Mouse (Mus musculus) thymus, adult 2 months (tissue): ENCODE data around the gene Theg. TPM values are rescaled to one million over a fixed set of nuclear protein-coding genes. Genes with fewer than 3 reads are reported as not detected.

ENCODE experiments used
- DNase-seq: peaks from one replicate; pipeline ENCODE4 v3.0.0; 2021
- H3K27ac ChIP-seq: fragments of 200-500 bp; 2 replicates; pipeline ENCODE4 v1.5.1; 2012; ENCODE audit warnings: low read length, control low read depth; ENCODE audit not compliant: control insufficient read depth, insufficient read depth
- H3K27me3 ChIP-seq: fragments of 200-500 bp; 2 replicates; pipeline ENCODE4 v1.6.1; 2012; ENCODE audit warnings: mild to moderate bottlenecking, low read length, moderate library complexity, mixed read lengths; ENCODE audit not compliant: control insufficient read depth, insufficient read depth
- H3K36me3 ChIP-seq: fragments of 200-500 bp; 2 replicates; pipeline ENCODE4 v1.6.1; 2012; ENCODE audit warnings: mild to moderate bottlenecking, low read length, moderate library complexity; ENCODE audit not compliant: control insufficient read depth, insufficient read depth
- H3K4me1 ChIP-seq: fragments of 200-500 bp; replicated peaks from 2 replicates; pipeline ENCODE4 v1.6.1; 2012; ENCODE audit warnings: low read length; ENCODE audit not compliant: control insufficient read depth, insufficient read depth
- H3K4me3 ChIP-seq: fragments of 200-500 bp; 2 replicates; pipeline ENCODE4 v1.5.1; 2012; ENCODE audit warnings: mild to moderate bottlenecking, low read length, control low read depth, moderate library complexity; ENCODE audit not compliant: control insufficient read depth, insufficient read depth
- CTCF ChIP-seq: fragments of 200-500 bp; IDR thresholded peaks from 2 replicates; pipeline ENCODE4 v1.5.1; 2012; ENCODE audit warnings: mild to moderate bottlenecking, control low read depth, low read length, moderate library complexity, borderline replicate concordance; ENCODE audit not compliant: control insufficient read depth, poor library complexity, insufficient read depth; ENCODE audit errors: extremely low read depth
- POLR2A ChIP-seq: fragments of 200-500 bp; IDR thresholded peaks from 2 replicates; pipeline ENCODE4 v1.6.1; 2012; ENCODE audit warnings: mild to moderate bottlenecking, low read length, control low read depth, moderate library complexity; ENCODE audit not compliant: control insufficient read depth, poor library complexity, insufficient read depth; ENCODE audit errors: extremely low read depth
- WGBS: fragments of 180-500 bp; shearing (Covaris S2); methylation state at CpG from one replicate; pipeline ENCODE4 v1.1.7; 2018; 5-methylcytosine and 5-hydroxymethylcytosine counted together
- polyA plus RNA-seq: library from polyadenylated mRNA; depleted of rRNA; stranded (reverse); fragments of >200 nt; gene quantifications from 2 replicates; pipeline ENCODE4 v1.2.3, GENCODE M21; 2012; rRNA removed

Theg gene
- polyA plus RNA-seq, 1 experiment: not detected

DNA sequence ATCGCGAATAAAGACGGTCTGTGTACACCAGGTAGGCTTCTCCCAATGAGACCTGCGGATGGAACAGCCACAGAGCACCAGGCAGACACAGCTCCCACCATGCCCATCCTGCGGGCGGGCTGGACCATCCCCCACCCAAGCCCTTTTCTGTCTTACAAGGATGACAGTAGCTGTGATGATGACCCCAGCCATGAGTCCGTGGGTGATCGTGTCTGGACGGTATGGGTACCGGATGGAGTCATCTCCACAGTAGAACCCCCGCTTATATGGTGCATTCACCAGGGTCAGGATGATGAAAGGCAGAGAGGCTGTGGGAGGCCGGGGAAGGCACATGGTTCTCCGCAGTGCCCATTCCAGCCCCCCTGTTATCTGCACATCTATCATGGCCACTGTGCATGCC, 56.4 kb downstream of the Theg start:
- Histone ChIP-seq H3K27ac (no peak overlapping the region), H3K4me3 (no peak overlapping the region), H3K27me3 (no peaks in the 10 kb centered on the region), H3K36me3 (no peaks in the 10 kb centered on the region), H3K4me1 (peaks cover 17% of the 10 kb centered on the region)
- no peak for TF ChIP-seq POLR2A
- no peak for TF ChIP-seq CTCF
- DNase-seq: no peak
- WGBS: 97% methylated on average over 13 of the region's 13 CpGs

DNA sequence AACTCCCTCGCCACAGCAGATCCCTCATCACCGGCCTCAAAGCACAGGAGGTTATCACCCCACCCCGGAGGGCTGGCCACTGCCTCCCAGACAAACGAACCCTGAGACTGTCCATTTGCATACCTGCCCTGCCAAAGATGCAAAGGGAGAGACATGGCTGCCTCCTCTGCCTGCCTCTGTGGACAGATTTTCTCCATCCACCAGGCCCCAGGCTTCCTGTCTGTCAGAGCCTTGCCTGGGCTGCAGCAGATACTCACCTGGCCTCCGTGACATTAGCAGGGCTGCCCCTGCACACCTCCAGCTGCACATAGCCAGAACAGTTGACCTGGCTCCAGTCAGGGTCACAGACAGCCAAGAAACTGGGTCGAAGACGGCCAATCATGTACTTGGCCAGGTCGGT, 56.9 kb downstream of the Theg start:
- Histone ChIP-seq H3K4me3 (no peak overlapping the region), H3K36me3 (no peaks in the 10 kb centered on the region), H3K27me3 (no peaks in the 10 kb centered on the region), H3K27ac (no peak overlapping the region), H3K4me1 (peaks cover 17% of the 10 kb centered on the region)
- 90% methylated on average over 8 of the region's 8 CpGs for WGBS
- TF ChIP-seq CTCF (no peak), POLR2A (no peak)
- DNase-seq: no peak

DNA sequence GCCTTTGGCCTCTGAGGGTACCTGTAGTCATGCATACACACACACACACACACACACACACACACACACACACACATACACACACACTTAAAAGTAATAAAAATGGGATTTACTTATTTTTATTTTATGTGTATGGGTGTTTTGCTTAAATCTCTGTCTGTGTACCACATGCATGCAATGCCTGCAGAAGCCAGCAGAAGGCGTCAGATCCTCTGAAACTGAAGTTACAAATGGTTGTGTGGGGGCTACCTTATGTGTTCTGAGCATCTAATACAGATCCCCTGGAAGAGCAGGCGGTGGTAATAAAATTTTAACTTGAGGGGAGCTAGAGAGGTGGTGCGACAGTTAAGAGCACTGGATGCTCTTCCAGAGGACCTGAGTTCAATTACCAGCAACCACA, 59.0 kb downstream of the Theg start:
- H3K36me3 ChIP-seq: no peaks in the 10 kb centered on the region
- TF ChIP-seq POLR2A (no peak), CTCF (no peak)
- no peaks in the 10 kb centered on the region for H3K27me3 ChIP-seq
- no peak overlapping the region for H3K27ac ChIP-seq
- 91% methylated on average over 3 of the region's 3 CpGs for WGBS
- H3K4me3 ChIP-seq: no peak overlapping the region
- no peak for DNase-seq
- peaks cover 8% of the 10 kb centered on the region for H3K4me1 ChIP-seq

DNA sequence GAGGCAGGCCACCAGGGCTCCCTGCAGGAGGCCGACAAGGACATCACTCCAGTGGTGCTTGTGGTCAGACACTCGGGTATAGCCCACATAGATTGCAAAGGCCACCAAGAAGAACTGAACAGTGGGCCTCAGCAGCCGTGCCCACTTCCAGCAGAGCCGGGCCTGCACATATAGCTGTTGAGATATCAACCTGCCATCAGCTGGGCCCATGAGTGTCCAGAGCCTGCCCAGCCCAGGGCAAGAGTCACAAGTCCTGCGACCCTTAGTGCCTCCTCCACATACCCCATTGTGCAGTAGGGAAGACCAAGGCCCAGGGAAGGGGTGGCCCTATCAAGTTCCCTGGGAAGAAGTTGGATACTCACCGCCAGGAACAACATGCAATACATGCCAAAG, 59.7 kb downstream of the Theg start:
- Histone ChIP-seq H3K27me3 (no peaks in the 10 kb centered on the region), H3K36me3 (no peaks in the 10 kb centered on the region), H3K27ac (no peak overlapping the region), H3K4me3 (no peak overlapping the region), H3K4me1 (peaks cover 2% of the 10 kb centered on the region; the same call in 1 of the 2 replicates)
- WGBS: 92% methylated on average over 6 of the region's 6 CpGs
- TF ChIP-seq CTCF: no peak
- TF ChIP-seq POLR2A: no peak
- no peak for DNase-seq

DNA sequence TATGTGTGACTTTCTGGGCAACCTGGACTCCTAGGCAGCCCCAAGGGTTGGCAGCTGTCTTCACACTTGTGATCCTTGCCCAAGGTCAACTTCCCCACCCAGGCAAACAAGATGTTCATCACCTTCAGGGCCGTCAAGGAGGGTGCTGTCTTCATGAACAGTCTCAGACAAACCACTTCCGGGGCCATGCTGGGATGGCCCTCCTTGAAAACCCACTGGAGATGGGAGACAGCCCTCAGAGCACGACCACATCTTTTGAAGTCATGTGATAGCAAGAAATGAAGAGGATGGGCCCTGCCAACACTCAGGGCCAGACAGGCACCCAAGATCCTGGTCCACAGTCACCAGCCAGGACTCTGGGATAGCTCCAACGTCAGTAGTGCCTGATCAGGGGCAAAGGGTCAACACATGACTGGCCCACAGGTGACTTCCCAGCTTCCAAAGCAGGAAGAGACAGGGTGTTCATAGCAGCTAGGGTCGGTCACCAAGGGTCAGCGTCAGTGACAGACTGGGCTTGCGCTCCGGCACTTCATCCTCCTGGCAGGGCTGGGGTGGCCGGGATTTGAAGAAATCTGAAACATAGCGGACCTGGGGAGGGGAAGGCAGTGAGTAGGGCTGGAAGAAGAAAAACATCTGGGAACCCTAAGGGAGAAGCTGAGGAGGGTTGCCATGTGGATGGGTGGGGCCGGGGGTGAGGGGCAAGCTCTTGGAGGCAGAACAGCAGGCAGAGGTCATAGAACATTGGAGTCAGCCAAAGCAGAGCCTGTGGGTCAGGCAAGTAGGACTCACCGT, 60.3 kb downstream of the Theg start:
- Histone ChIP-seq H3K27ac (no peak overlapping the region), H3K36me3 (no peaks in the 10 kb centered on the region), H3K4me3 (no peak overlapping the region), H3K27me3 (no peaks in the 10 kb centered on the region), H3K4me1 (no peaks in the 10 kb centered on the region)
- DNase-seq: no peak
- 92% methylated on average over 12 of the region's 12 CpGs for WGBS
- TF ChIP-seq POLR2A (no peak), CTCF (no peak)

Other genes with a start within 250 kb of the Theg start
- not detected in 2 replicates for gene Vmn2r82, start 230.8 kb downstream of the Theg start, polyA plus RNA-seq
- not detected in 2 replicates for gene Vmn2r83, start 118.6 kb downstream of the Theg start, polyA plus RNA-seq
- 7.5 and 8.7 TPM in 2 replicates for gene Plpp2, start 53.5 kb downstream of the Theg start, polyA plus RNA-seq
- 214 and 215 TPM in 2 replicates for gene Mier2, start 32.1 kb downstream of the Theg start, polyA plus RNA-seq
- 0.05 TPM in 1 of 2 replicates, not detected in the other for gene C2cd4c, start 26.7 kb upstream of the Theg start, polyA plus RNA-seq
- 1.2 TPM in 2 replicates for gene Shc2, start 50.6 kb upstream of the Theg start, polyA plus RNA-seq
- 0.18 and 0.23 TPM in 2 replicates for gene Odf3l2, start 58.4 kb upstream of the Theg start, polyA plus RNA-seq
- 2.9 and 4.0 TPM in 2 replicates for gene Madcam1, start 77.2 kb upstream of the Theg start, polyA plus RNA-seq
- gene Tpgs1, start 82.0 kb upstream of the Theg start, polyA plus RNA-seq: 92.1 and 92.3 TPM in 2 replicates
- 309 and 321 TPM in 2 replicates for gene Cdc34, start 94.9 kb upstream of the Theg start, polyA plus RNA-seq
- gene Gzmm, start 101.7 kb upstream of the Theg start, polyA plus RNA-seq: 0.57 and 1.2 TPM in 2 replicates
- 345 and 396 TPM in 2 replicates for gene Bsg, start 117.2 kb upstream of the Theg start, polyA plus RNA-seq
- 3.1 and 4.7 TPM in 2 replicates for gene Hcn2, start 129.3 kb upstream of the Theg start, polyA plus RNA-seq
- 104 and 109 TPM in 2 replicates for gene Polrmt, start 159.2 kb upstream of the Theg start, polyA plus RNA-seq
- gene Fgf22, start 167.7 kb upstream of the Theg start, polyA plus RNA-seq: not detected in 2 replicates
- 375 and 472 TPM in 2 replicates for gene Rnf126, start 179.6 kb upstream of the Theg start, polyA plus RNA-seq
- gene Fstl3, start 189.9 kb upstream of the Theg start, polyA plus RNA-seq: 15.9 and 17.1 TPM in 2 replicates
- gene Prss57, start 203.6 kb upstream of the Theg start, polyA plus RNA-seq: 23.4 and 30.1 TPM in 2 replicates
- gene Palm, start 206.2 kb upstream of the Theg start, polyA plus RNA-seq: 63.7 and 87.8 TPM in 2 replicates
- gene Misp, start 233.7 kb upstream of the Theg start, polyA plus RNA-seq: 6.6 and 6.8 TPM in 2 replicates